Mouse (Mus musculus) MEL (cell line): ENCODE measurements around the gene Synpo2.

ENCODE experiments used
- BHLHE40 ChIP-seq: IDR thresholded peaks from 2 replicates; pipeline ENCODE4 v1.6.1; 2012; ENCODE audit warnings: low read depth, mild to moderate bottlenecking, inconsistent platforms, low read length, improper control_type of control experiment, borderline replicate concordance
- CHD2 ChIP-seq: IDR thresholded peaks from 2 replicates; pipeline ENCODE4 v1.6.1; 2011; ENCODE audit warnings: low read length, improper control_type of control experiment
- CTCF ChIP-seq, 3 experiments: IDR thresholded peaks in 2 of 3; conservative IDR thresholded peaks in 1 of 3; 2 replicates each; pipeline ENCODE4 v1.5.1; 2011 to 2012; ENCODE audit warnings: low read length in 3 of 3, low read depth in 2 of 3, mild to moderate bottlenecking in 2 of 3, improper control_type of control experiment in 1 of 3, inconsistent platforms in 1 of 3, mixed read lengths in 1 of 3, moderate library complexity in 1 of 3; ENCODE audit not compliant: control insufficient read depth in 1 of 3, insufficient read depth in 1 of 3, poor library complexity in 1 of 3, severe bottlenecking in 1 of 3
- ETS1 ChIP-seq: IDR thresholded peaks from 2 replicates; pipeline ENCODE4 v1.6.1; 2012; ENCODE audit warnings: low read depth, mild to moderate bottlenecking, inconsistent platforms, low read length, improper control_type of control experiment, moderate library complexity
- MYC ChIP-seq: IDR thresholded peaks from 2 replicates; pipeline ENCODE4 v1.6.1; 2011; ENCODE audit warnings: low read depth, mild to moderate bottlenecking, low read length, improper control_type of control experiment, moderate library complexity
- POLR2AphosphoS2 ChIP-seq: IDR thresholded peaks from 2 replicates; pipeline ENCODE4 v1.6.1; 2011; ENCODE audit warnings: low read length, improper control_type of control experiment
- USF1 ChIP-seq: IDR thresholded peaks from 2 replicates; pipeline ENCODE4 v1.6.1; 2014; ENCODE audit warnings: low read depth, mild to moderate bottlenecking, inconsistent platforms, low read length, improper control_type of control experiment, moderate library complexity

DNA sequence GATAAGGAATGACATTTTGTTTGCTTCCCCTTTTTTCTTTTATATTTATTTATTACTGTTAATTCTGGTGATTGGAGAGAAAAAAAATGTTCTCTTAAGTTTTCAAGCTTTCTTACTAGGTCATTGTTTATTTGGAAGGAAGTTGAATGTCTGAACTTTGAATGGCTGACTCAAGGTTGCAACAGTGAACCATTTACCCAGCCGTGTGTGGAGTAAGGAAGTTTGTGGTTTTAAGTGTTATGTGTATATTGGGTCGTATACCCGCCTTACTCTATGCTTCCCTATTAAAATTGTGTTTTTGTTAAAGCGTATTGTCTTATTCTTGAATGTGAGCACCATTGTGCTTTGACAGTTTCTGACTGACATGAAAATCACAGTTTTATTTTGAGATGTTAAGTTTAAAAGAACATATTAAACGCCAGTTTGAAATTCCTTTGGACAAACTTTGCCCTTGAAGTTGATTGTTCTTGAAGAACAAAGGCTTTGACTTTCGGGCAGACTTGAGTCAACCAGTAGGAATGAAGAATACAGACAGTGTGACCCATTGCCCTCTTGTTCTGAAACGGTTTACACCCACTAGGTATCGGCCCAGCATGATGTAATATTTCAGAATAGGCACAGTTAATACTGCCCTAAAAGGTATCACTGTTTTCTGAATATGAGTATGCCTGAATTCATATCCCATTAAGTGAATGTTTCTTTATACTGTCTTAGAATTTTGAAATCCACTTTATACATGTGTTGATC, 182.6 kb downstream of the Synpo2 start:
- TF ChIP-seq BHLHE40 (no peak), CHD2 (no peak), MYC (no peak), CTCF (IDR thresholded peaks at IDR 0.05 in 2 of 3, conservative IDR thresholded peaks at IDR 0.05 in 1 of 3; ENCODE audit: control insufficient read depth in 1 of 3, insufficient read depth in 1 of 3, low read depth in 2 of 3, low read length in 3 of 3, poor library complexity in 1 of 3, severe bottlenecking in 1 of 3) (no peak), ETS1 (no peak), USF1 (no peak), POLR2AphosphoS2 (no peak)
